Mouse (Mus musculus) stomach, embryonic 16.5 days (tissue): ENCODE measurements around the gene Rpl10a. TPM values are rescaled to one million over a fixed set of nuclear protein-coding genes. Genes with fewer than 3 reads are reported as not detected.

Experiments used
- ATAC-seq: fragments of 200-750 bp; cut with Nextera tagmentation; 2 replicates; pipeline ENCODE4 v1.8.0; 2017; ENCODE audit warnings: moderate number of reproducible peaks, moderate TSS enrichment; ENCODE audit not compliant: insufficient read depth, low FRiP score
- H3K27ac ChIP-seq: fragments of 300-500 bp; sonication (generic); 2 replicates; pipeline ENCODE4 v1.5.1; 2014; ENCODE audit warnings: low read length
- H3K27me3 ChIP-seq: fragments of 300-500 bp; sonication (generic); 2 replicates; pipeline ENCODE4 v1.6.1; 2014; ENCODE audit warnings: low read length, control low read depth, mixed read lengths; ENCODE audit not compliant: control insufficient read depth, insufficient read depth
- H3K36me3 ChIP-seq: fragments of 300-500 bp; sonication (generic); 2 replicates; pipeline ENCODE4 v1.6.1; 2014; ENCODE audit warnings: low read length; ENCODE audit not compliant: control insufficient read depth, insufficient read depth
- H3K4me1 ChIP-seq: fragments of 300-500 bp; sonication (generic); 2 replicates; pipeline ENCODE4 v1.6.1; 2014; ENCODE audit warnings: low read length, control low read depth, mixed read lengths; ENCODE audit not compliant: control insufficient read depth, insufficient read depth
- H3K4me2 ChIP-seq: fragments of 300-500 bp; sonication (generic); 2 replicates; pipeline ENCODE4 v1.6.1; 2014; ENCODE audit warnings: low read depth, low read length, mixed read lengths
- H3K4me3 ChIP-seq: fragments of 300-500 bp; sonication (generic); replicated peaks from 2 replicates; pipeline ENCODE4 v1.5.1; 2014; ENCODE audit warnings: mild to moderate bottlenecking, low read length
- H3K9ac ChIP-seq: fragments of 300-500 bp; sonication (generic); 2 replicates; pipeline ENCODE4 v1.6.1; 2014; ENCODE audit warnings: low read length
- H3K9me3 ChIP-seq: fragments of 300-500 bp; sonication (generic); replicated peaks from 2 replicates; pipeline ENCODE4 v1.6.1; 2016; ENCODE audit warnings: low read length, control low read depth; ENCODE audit not compliant: control insufficient read depth
- WGBS: fragments of 180-500 bp; shearing (Covaris S2); extraction: QIAGEN DNeasy Blood & Tissue Kit; methylation state at CpG from one replicate; pipeline ENCODE4 v1.1.7; 2014; 5-methylcytosine and 5-hydroxymethylcytosine counted together
- polyA plus RNA-seq: library from polyadenylated mRNA; unstranded; fragments of >200 nt; fragmentation: Nextera tagmentation; extraction: Ambion mirVana; gene quantifications from 2 replicates; pipeline ENCODE4 v1.2.1, GENCODE M21; 2015

Rpl10a gene
- polyA plus RNA-seq, 1 experiment from 2014 or later: 564 TPM

- Histone ChIP-seq H3K36me3 (no peaks in the 10 kb centered on the region), H3K27ac (no peak overlapping the region), H3K9ac (no peak overlapping the region), H3K4me1 (peaks cover 12% of the 10 kb centered on the region), H3K27me3 (peaks cover 16% of the 10 kb centered on the region), H3K4me2 (no peak overlapping the region), H3K4me3 (no peak overlapping the region), H3K9me3 (no peaks in the 10 kb centered on the region)
- ATAC-seq: no peak; the same call in 1 of the 2 replicates
- 5% methylated on average over 13 of the region's 13 CpGs for WGBS
Observed at GRCm38 (mm10) chr17:28368449-28368848, 40.2 kb downstream of the Rpl10a start.

DNA sequence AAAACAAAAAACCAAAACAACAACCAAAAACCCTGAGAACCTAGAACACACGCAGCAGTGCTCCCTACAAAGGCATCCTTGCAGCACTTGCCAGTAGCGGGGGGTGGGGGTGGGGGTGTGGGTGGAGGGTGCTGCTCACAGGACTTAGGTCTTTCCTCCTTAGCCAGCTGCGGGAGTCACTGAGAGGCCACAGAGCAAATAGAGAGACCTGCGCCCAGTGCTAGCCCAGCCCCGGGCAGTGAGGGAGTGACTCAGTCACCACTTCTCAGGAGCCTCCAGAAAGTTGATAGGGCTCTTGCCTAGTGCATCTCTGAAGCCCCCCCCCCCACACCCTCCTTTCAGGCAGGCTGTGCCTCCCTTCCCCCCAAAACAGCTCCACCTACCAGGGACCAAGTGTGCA lies 40.8 kb downstream of the Rpl10a start:
- WGBS: 48% methylated on average over 5 of the region's 5 CpGs
- Histone ChIP-seq H3K4me1 (peaks cover 6% of the 10 kb centered on the region), H3K27ac (no peak overlapping the region), H3K4me3 (no peak overlapping the region), H3K9me3 (no peaks in the 10 kb centered on the region), H3K36me3 (no peaks in the 10 kb centered on the region), H3K27me3 (peaks cover 11% of the 10 kb centered on the region), H3K9ac (no peak overlapping the region), H3K4me2 (no peak overlapping the region)
- peak; percentile 41; the same call in 1 of the 2 replicates for ATAC-seq

DNA sequence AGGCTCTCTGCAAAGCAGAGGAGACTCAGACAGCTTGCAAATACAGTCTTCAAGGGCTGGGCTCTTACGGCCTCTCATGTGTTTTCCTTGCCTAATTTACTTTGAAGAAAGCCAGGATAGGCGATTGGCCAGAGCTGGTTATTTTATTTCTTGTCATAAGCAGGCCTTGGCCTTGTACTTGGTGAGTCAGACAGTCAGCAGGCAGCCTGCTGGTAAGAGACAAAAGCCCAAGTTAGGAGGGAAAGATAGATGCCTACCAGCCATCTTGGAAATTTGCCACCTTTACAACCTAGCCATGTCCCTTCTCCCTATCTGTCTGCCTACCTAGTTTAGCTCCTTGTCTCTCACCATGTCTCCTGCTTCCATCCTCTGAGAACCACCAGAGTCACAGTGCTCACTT lies 43.0 kb downstream of the Rpl10a start:
- H3K27me3 ChIP-seq: no peaks in the 10 kb centered on the region
- H3K36me3 ChIP-seq: no peaks in the 10 kb centered on the region
- no peak overlapping the region for H3K4me2 ChIP-seq
- H3K9me3 ChIP-seq: no peaks in the 10 kb centered on the region
- H3K4me1 ChIP-seq: no peaks in the 10 kb centered on the region
- no peak overlapping the region for H3K9ac ChIP-seq
- 47% methylated on average over 2 of the region's 2 CpGs for WGBS
- H3K27ac ChIP-seq: no peak overlapping the region
- no peak overlapping the region for H3K4me3 ChIP-seq
- no peak for ATAC-seq

DNA sequence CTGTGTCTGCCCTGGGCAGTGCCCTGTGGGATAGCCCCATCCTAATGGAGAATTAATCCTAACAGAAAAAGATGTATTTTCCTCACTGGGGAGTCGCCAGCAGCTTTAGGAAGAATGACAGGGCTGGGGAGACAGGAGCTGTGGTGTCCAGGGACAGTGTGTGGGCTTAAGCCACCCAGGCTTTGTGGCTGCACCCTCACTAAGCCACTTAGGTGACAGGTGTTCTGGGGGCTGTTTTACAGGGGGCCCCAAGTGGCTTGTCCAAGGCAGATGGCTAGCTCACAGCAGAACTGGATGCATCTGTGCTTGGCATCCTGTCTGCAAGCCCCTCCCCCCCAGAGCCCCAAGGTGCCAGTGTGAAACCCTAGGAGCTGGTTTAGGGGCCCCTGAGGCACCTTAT lies 43.7 kb downstream of the Rpl10a start:
- H3K4me3 ChIP-seq: no peak overlapping the region
- H3K9ac ChIP-seq: no peak overlapping the region
- no peak overlapping the region for H3K27ac ChIP-seq
- H3K27me3 ChIP-seq: no peaks in the 10 kb centered on the region; the same call in 1 of the 2 replicates
- ATAC-seq: no peak
- WGBS: 76% methylated on average over 1 of the region's 1 CpGs
- no peaks in the 10 kb centered on the region for H3K4me1 ChIP-seq
- H3K9me3 ChIP-seq: no peaks in the 10 kb centered on the region
- H3K4me2 ChIP-seq: no peak overlapping the region
- H3K36me3 ChIP-seq: no peaks in the 10 kb centered on the region

DNA sequence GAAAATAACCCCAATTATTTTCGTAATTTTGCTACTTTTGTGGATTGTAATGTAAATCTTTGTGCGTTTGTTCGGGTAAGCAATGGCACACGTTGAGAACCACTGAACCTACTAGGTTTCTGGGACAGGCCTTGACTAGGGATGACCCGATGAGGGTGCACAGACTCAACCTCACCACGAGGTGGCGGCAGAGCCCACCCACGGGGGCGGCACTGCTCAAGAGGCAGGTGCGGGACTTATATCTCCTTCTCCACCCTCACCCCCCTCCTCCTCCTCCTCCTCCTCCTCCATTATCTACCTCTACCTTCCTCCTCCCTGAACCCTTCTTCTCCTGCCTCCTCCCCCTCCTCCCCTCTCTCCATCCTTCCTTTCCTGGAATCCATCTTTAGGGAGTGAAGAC lies 45.5 kb downstream of the Rpl10a start:
- no peak overlapping the region for H3K4me2 ChIP-seq
- no peak for ATAC-seq

DNA sequence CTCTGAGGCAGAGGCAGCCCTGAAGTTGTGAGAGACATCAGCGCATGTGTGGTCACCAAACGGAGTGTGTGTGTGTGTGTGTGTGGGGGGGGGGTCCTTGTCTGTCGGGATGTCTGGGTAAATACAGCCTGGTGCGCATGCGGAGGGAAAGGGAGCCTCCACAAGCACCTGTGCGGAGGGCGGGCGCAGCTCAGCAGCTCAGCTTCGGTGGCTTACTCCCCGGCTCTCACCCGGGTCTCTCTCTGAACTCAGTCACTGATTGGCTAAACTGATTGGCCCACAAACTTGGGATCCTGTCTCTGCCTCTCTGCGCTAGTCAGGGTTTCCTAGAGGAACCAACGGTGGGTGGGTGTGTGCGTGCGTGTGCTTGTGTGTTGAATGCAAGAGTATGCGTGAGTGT lies 46.2 kb downstream of the Rpl10a start:
- 16% methylated on average over 16 of the region's 16 CpGs for WGBS

More for the DNA sequence above, 45.5 kb downstream of the Rpl10a start:
- 22% methylated on average over 10 of the region's 10 CpGs for WGBS
- Histone ChIP-seq H3K4me3 (no peak overlapping the region), H3K9me3 (no peaks in the 10 kb centered on the region), H3K4me1 (no peaks in the 10 kb centered on the region), H3K27ac (no peak overlapping the region), H3K27me3 (no peaks in the 10 kb centered on the region; the same call in 1 of the 2 replicates), H3K36me3 (no peaks in the 10 kb centered on the region), H3K9ac (no peak overlapping the region)

DNA sequence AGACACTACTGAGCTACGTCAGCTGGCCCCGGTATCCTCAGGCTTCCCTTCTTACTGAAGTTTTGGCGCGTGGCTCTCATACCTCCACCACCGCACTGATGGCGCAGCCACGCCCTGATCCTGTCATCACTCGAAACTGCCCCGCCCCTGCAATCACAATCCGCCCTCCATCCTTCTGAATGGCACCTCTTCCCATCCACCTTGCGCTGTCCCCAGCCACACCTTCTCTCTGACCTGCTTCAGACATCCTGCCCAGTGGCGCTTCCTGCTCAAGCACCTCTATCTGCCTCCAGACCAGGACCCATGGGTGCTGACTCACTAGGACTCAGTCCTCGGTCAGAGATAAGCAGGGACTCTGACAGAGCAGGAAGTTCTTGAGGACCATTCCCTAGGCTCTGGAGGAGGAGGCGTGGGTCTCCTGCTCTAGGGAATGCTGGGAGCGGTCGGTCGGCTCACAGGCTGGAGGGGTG lies 47.4 kb downstream of the Rpl10a start:
- H3K27me3 ChIP-seq: no peaks in the 10 kb centered on the region; the same call in 1 of the 2 replicates
- H3K36me3 ChIP-seq: no peaks in the 10 kb centered on the region
- ATAC-seq: peak; percentile 51; the same call in 1 of the 2 replicates
- 9% methylated on average over 17 of the region's 17 CpGs for WGBS
- H3K9me3 ChIP-seq: no peaks in the 10 kb centered on the region
- no peak overlapping the region for H3K4me3 ChIP-seq
- H3K9ac ChIP-seq: no peak overlapping the region
- no peak overlapping the region for H3K27ac ChIP-seq
- no peaks in the 10 kb centered on the region for H3K4me1 ChIP-seq
- 0 out of 2 replicates have a peak overlapping the region, but pooled peaks have one; percentile 3 for H3K4me2 ChIP-seq

More for the DNA sequence above, 46.2 kb downstream of the Rpl10a start:
- H3K27ac ChIP-seq: no peak overlapping the region
- no peaks in the 10 kb centered on the region for H3K9me3 ChIP-seq
- H3K4me3 ChIP-seq: no peak overlapping the region
- H3K4me2 ChIP-seq: no peak overlapping the region
- no peak for ATAC-seq
- no peak overlapping the region for H3K9ac ChIP-seq
- H3K27me3 ChIP-seq: no peaks in the 10 kb centered on the region; the same call in 1 of the 2 replicates
- H3K4me1 ChIP-seq: no peaks in the 10 kb centered on the region
- H3K36me3 ChIP-seq: no peaks in the 10 kb centered on the region

- H3K9ac ChIP-seq: no peak overlapping the region
- no peaks in the 10 kb centered on the region for H3K4me1 ChIP-seq
- no peaks in the 10 kb centered on the region for H3K36me3 ChIP-seq
- H3K27ac ChIP-seq: no peak overlapping the region
- H3K27me3 ChIP-seq: no peaks in the 10 kb centered on the region; the same call in 1 of the 2 replicates
- 15% methylated on average over 6 of the region's 6 CpGs for WGBS
- no peak for ATAC-seq
- no peak overlapping the region for H3K4me2 ChIP-seq
- H3K9me3 ChIP-seq: no peaks in the 10 kb centered on the region
- no peak overlapping the region for H3K4me3 ChIP-seq
Observed at GRCm38 (mm10) chr17:28380255-28380654, 52.0 kb downstream of the Rpl10a start.
